Mouse (Mus musculus): ENCODE measurements around the gene Anp32e.
A peak's percentile ranks its signal among the peaks of the same experiment; 100 is the strongest.
"Not testable (repeated sequence)": the region's sequence is repeated elsewhere in the genome, so short reads cannot be mapped to it uniquely, and the experiment has no call there.

Anp32e gene

GRCm38 (mm10) chr3:95943226-95943625 lies 14.2 kb downstream of the Anp32e start:
- DNase-seq (ENCODE audit: low read depth), result no peak

GRCm38 (mm10) chr3:95944742-95945141 lies 15.7 kb downstream of the Anp32e start:
- DNase-seq (ENCODE audit: low read depth), result no peak

- no peak for DNase-seq (ENCODE audit: low read depth)
These were observed 16.7 kb downstream of the Anp32e start for GRCm38 (mm10) chr3:95945731-95946240.

- no peak for DNase-seq (ENCODE audit: low read depth)
These were observed 19.3 kb downstream of the Anp32e start for GRCm38 (mm10) chr3:95948325-95948724.

- peak; percentile 97 for DNase-seq (ENCODE audit: low read depth)
These were observed 21.9 kb downstream of the Anp32e start for GRCm38 (mm10) chr3:95950763-95951551.

- DNase-seq (ENCODE audit: low read depth), result peak; percentile 50
These were observed 22.5 kb downstream of the Anp32e start for GRCm38 (mm10) chr3:95951566-95951965.

- no peak for DNase-seq (ENCODE audit: low read depth)
These were observed 24.0 kb downstream of the Anp32e start for GRCm38 (mm10) chr3:95953023-95953422.

- DNase-seq (ENCODE audit: low read depth), result no peak
These were observed 24.5 kb downstream of the Anp32e start for GRCm38 (mm10) chr3:95953522-95953921.

- not testable (repeated sequence) for DNase-seq (ENCODE audit: low read depth)
These were observed 25.7 kb downstream of the Anp32e start for GRCm38 (mm10) chr3:95954648-95955173.

- DNase-seq (ENCODE audit: low read depth), result no peak
These were observed 26.3 kb downstream of the Anp32e start for GRCm38 (mm10) chr3:95955318-95955717.

GRCm38 (mm10) chr3:95957359-95958148 lies 28.5 kb downstream of the Anp32e start:
- no peak for DNase-seq (ENCODE audit: low read depth)

- DNase-seq (ENCODE audit: low read depth), result peak; percentile 67
These were observed 30.0 kb downstream of the Anp32e start for GRCm38 (mm10) chr3:95959082-95959481.

- peak; percentile 51 for DNase-seq (ENCODE audit: low read depth)
These were observed 30.8 kb downstream of the Anp32e start for GRCm38 (mm10) chr3:95959807-95960206.

GRCm38 (mm10) chr3:95962182-95962581 lies 33.1 kb downstream of the Anp32e start:
- DNase-seq (ENCODE audit: low read depth), result not testable (repeated sequence)

GRCm38 (mm10) chr3:95963230-95963629 lies 34.2 kb downstream of the Anp32e start:
- no peak for DNase-seq (ENCODE audit: low read depth)

GRCm38 (mm10) chr3:95963681-95964080 lies 34.6 kb downstream of the Anp32e start:
- DNase-seq (ENCODE audit: low read depth), result peak; percentile 76

- DNase-seq (ENCODE audit: low read depth), result peak; percentile 76
These were observed 36.7 kb downstream of the Anp32e start for GRCm38 (mm10) chr3:95965518-95966451.

- DNase-seq (ENCODE audit: low read depth), result no peak
These were observed 40.2 kb downstream of the Anp32e start for GRCm38 (mm10) chr3:95969277-95969676.

- DNase-seq (ENCODE audit: low read depth), result not testable (repeated sequence)
These were observed 41.6 kb downstream of the Anp32e start for GRCm38 (mm10) chr3:95970661-95971060.

- DNase-seq (ENCODE audit: low read depth), result peak; percentile 63
These were observed 43.3 kb downstream of the Anp32e start for GRCm38 (mm10) chr3:95972251-95972872.

Measured in naive thymus-derived CD4-positive, alpha-beta T cell, adult 2 months (primary cell).